Mouse (Mus musculus) spleen, adult 2 months (tissue): Measurements from ENCODE around the gene Kdelr2.

ENCODE experiments used
- CTCF ChIP-seq: fragments of 200-500 bp; IDR thresholded peaks from 2 replicates; pipeline ENCODE4 v1.5.1; 2011; ENCODE audit warnings: mild to moderate bottlenecking, inconsistent platforms; ENCODE audit not compliant: insufficient read depth, insufficient read length, insufficient replicate concordance; ENCODE audit errors: extremely low read depth
- POLR2A ChIP-seq: fragments of 200-500 bp; IDR thresholded peaks from 2 replicates; pipeline ENCODE4 v1.6.1; 2011; ENCODE audit warnings: low read depth, low read length, inconsistent platforms

- no peak for TF ChIP-seq CTCF
- no peak for TF ChIP-seq POLR2A
Observed at GRCm38 (mm10) chr5:143401556-143401955, 2.1 kb upstream of the Kdelr2 start.
